Mouse (Mus musculus): ENCODE data around the gene Pkd1. TPM values are rescaled to one million over a fixed set of nuclear protein-coding genes. Genes with fewer than 3 reads are reported as not detected.
A peak's percentile ranks its signal among the peaks of the same experiment; 100 is the strongest.

Pkd1 gene
- polyA plus RNA-seq, 1 experiment: 82.0 TPM

- Histone ChIP-seq H3K4me3 (ENCODE audit: insufficient read depth, low read length) (no peak overlapping the region), H3K27ac (ENCODE audit: insufficient read depth, low read length) (no peak overlapping the region), H3K4me1 (ENCODE audit: control insufficient read depth, insufficient read depth, low read length) (no peaks in the 10 kb centered on the region)
- TF ChIP-seq CTCF (IDR thresholded peaks at IDR 0.05; ENCODE audit: extremely low read depth, insufficient read depth, low read length) (no peak), POLR2A (IDR thresholded peaks at IDR 0.05; ENCODE audit: extremely low read depth, insufficient read depth, low read length) (no peak)
Observed at GRCm38 (mm10) chr17:24573811-24574210, 24.2 kb downstream of the Pkd1 start.

- Histone ChIP-seq H3K4me3 (ENCODE audit: insufficient read depth, low read length) (no peak overlapping the region), H3K27ac (ENCODE audit: insufficient read depth, low read length) (no peak overlapping the region), H3K4me1 (ENCODE audit: control insufficient read depth, insufficient read depth, low read length) (peaks cover 2% of the 10 kb centered on the region; the same call in 1 of the 2 replicates)
- no peak for TF ChIP-seq POLR2A (IDR thresholded peaks at IDR 0.05; ENCODE audit: extremely low read depth, insufficient read depth, low read length)
- TF ChIP-seq CTCF (IDR thresholded peaks at IDR 0.05; ENCODE audit: extremely low read depth, insufficient read depth, low read length): no peak
Observed at GRCm38 (mm10) chr17:24579532-24579931, 29.9 kb downstream of the Pkd1 start.

- H3K4me1 ChIP-seq (ENCODE audit: control insufficient read depth, insufficient read depth, low read length): peaks cover 2% of the 10 kb centered on the region; the same call in 1 of the 2 replicates
- H3K4me3 ChIP-seq (ENCODE audit: insufficient read depth, low read length): no peak overlapping the region
- H3K27ac ChIP-seq (ENCODE audit: insufficient read depth, low read length): no peak overlapping the region
- TF ChIP-seq POLR2A (IDR thresholded peaks at IDR 0.05; ENCODE audit: extremely low read depth, insufficient read depth, low read length): no peak
- no peak for TF ChIP-seq CTCF (IDR thresholded peaks at IDR 0.05; ENCODE audit: extremely low read depth, insufficient read depth, low read length)
Observed at GRCm38 (mm10) chr17:24580287-24580686, 30.7 kb downstream of the Pkd1 start.

GRCm38 (mm10) chr17:24583599-24584460, 34.2 kb downstream of the Pkd1 start:
- H3K27ac ChIP-seq (ENCODE audit: insufficient read depth, low read length): 0 out of 2 replicates have a peak overlapping the region, but pooled peaks have one; percentile 51
- H3K4me3 ChIP-seq (ENCODE audit: insufficient read depth, low read length): no peak overlapping the region
- peaks cover 2% of the 10 kb centered on the region; the same call in 1 of the 2 replicates for H3K4me1 ChIP-seq (ENCODE audit: control insufficient read depth, insufficient read depth, low read length)
- TF ChIP-seq POLR2A (IDR thresholded peaks at IDR 0.05; ENCODE audit: extremely low read depth, insufficient read depth, low read length) (no peak), CTCF (IDR thresholded peaks at IDR 0.05; ENCODE audit: extremely low read depth, insufficient read depth, low read length) (no peak)

GRCm38 (mm10) chr17:24584520-24584919, 34.9 kb downstream of the Pkd1 start:
- Histone ChIP-seq H3K4me1 (ENCODE audit: control insufficient read depth, insufficient read depth, low read length) (peaks cover 2% of the 10 kb centered on the region; the same call in 1 of the 2 replicates), H3K27ac (ENCODE audit: insufficient read depth, low read length) (no peak overlapping the region), H3K4me3 (ENCODE audit: insufficient read depth, low read length) (no peak overlapping the region)
- TF ChIP-seq CTCF (IDR thresholded peaks at IDR 0.05; ENCODE audit: extremely low read depth, insufficient read depth, low read length): no peak
- no peak for TF ChIP-seq POLR2A (IDR thresholded peaks at IDR 0.05; ENCODE audit: extremely low read depth, insufficient read depth, low read length)

GRCm38 (mm10) chr17:24586532-24586931, 36.9 kb downstream of the Pkd1 start:
- Histone ChIP-seq H3K4me1 (ENCODE audit: control insufficient read depth, insufficient read depth, low read length) (no peaks in the 10 kb centered on the region; the same call in 1 of the 2 replicates), H3K27ac (ENCODE audit: insufficient read depth, low read length) (no peak overlapping the region), H3K4me3 (ENCODE audit: insufficient read depth, low read length) (no peak overlapping the region)
- TF ChIP-seq CTCF (IDR thresholded peaks at IDR 0.05; ENCODE audit: extremely low read depth, insufficient read depth, low read length): no peak
- no peak for TF ChIP-seq POLR2A (IDR thresholded peaks at IDR 0.05; ENCODE audit: extremely low read depth, insufficient read depth, low read length)

GRCm38 (mm10) chr17:24590943-24591342, 41.3 kb downstream of the Pkd1 start:
- H3K27ac ChIP-seq (ENCODE audit: insufficient read depth, low read length): no peak overlapping the region
- no peak overlapping the region for H3K4me3 ChIP-seq (ENCODE audit: insufficient read depth, low read length)
- H3K4me1 ChIP-seq (ENCODE audit: control insufficient read depth, insufficient read depth, low read length): no peaks in the 10 kb centered on the region
- TF ChIP-seq POLR2A (IDR thresholded peaks at IDR 0.05; ENCODE audit: extremely low read depth, insufficient read depth, low read length): no peak
- TF ChIP-seq CTCF (IDR thresholded peaks at IDR 0.05; ENCODE audit: extremely low read depth, insufficient read depth, low read length): no peak

- H3K27ac ChIP-seq (ENCODE audit: insufficient read depth, low read length): no peak overlapping the region
- TF ChIP-seq POLR2A (IDR thresholded peaks at IDR 0.05; ENCODE audit: extremely low read depth, insufficient read depth, low read length) (no peak), CTCF (IDR thresholded peaks at IDR 0.05; ENCODE audit: extremely low read depth, insufficient read depth, low read length) (no peak)
- H3K4me3 ChIP-seq (ENCODE audit: insufficient read depth, low read length): no peak overlapping the region
- H3K4me1 ChIP-seq (ENCODE audit: control insufficient read depth, insufficient read depth, low read length): no peaks in the 10 kb centered on the region
Observed at GRCm38 (mm10) chr17:24591695-24592094, 42.1 kb downstream of the Pkd1 start.

GRCm38 (mm10) chr17:24593248-24593647, 43.6 kb downstream of the Pkd1 start:
- H3K4me1 ChIP-seq (ENCODE audit: control insufficient read depth, insufficient read depth, low read length): no peaks in the 10 kb centered on the region
- no peak overlapping the region for H3K4me3 ChIP-seq (ENCODE audit: insufficient read depth, low read length)
- H3K27ac ChIP-seq (ENCODE audit: insufficient read depth, low read length): no peak overlapping the region
- TF ChIP-seq CTCF (IDR thresholded peaks at IDR 0.05; ENCODE audit: extremely low read depth, insufficient read depth, low read length): no peak
- TF ChIP-seq POLR2A (IDR thresholded peaks at IDR 0.05; ENCODE audit: extremely low read depth, insufficient read depth, low read length): no peak

Data from cortical plate, adult 2 months (tissue).